Mouse (Mus musculus) heart, embryonic 15.5 days (tissue): Measurements from ENCODE around the gene Tjp1. TPM values are rescaled to one million over a fixed set of nuclear protein-coding genes. Genes with fewer than 3 reads are reported as not detected.

Source experiments
- ATAC-seq: fragments of 200-750 bp; cut with Nextera tagmentation; replicated peaks from 2 replicates; pipeline ENCODE4 v1.8.0; 2017; ENCODE audit warnings: low read depth, moderate TSS enrichment; ENCODE audit not compliant: insufficient number of reproducible peaks, insufficient read depth, low FRiP score
- H3K27ac ChIP-seq: fragments of 300-500 bp; sonication (generic); 2 replicates; pipeline ENCODE4 v1.5.1; 2015; ENCODE audit warnings: mild to moderate bottlenecking, inconsistent platforms
- H3K27me3 ChIP-seq: fragments of 300-500 bp; sonication (generic); 2 replicates; pipeline ENCODE4 v1.6.1; 2015; ENCODE audit warnings: inconsistent platforms
- H3K36me3 ChIP-seq: fragments of 300-500 bp; sonication (generic); 2 replicates; pipeline ENCODE4 v1.6.1; 2015; ENCODE audit warnings: mild to moderate bottlenecking, inconsistent platforms
- H3K4me1 ChIP-seq: fragments of 300-500 bp; sonication (generic); replicated peaks from 2 replicates; pipeline ENCODE4 v1.6.1; 2015; ENCODE audit warnings: inconsistent platforms
- H3K4me2 ChIP-seq: fragments of 300-500 bp; sonication (generic); 2 replicates; pipeline ENCODE4 v1.6.1; 2015; ENCODE audit warnings: inconsistent platforms, mild to moderate bottlenecking, moderate library complexity
- H3K4me3 ChIP-seq: fragments of 300-500 bp; sonication (generic); 2 replicates; pipeline ENCODE4 v1.5.1; 2015; ENCODE audit warnings: mild to moderate bottlenecking, inconsistent platforms
- H3K9ac ChIP-seq: fragments of 300-500 bp; sonication (generic); 2 replicates; pipeline ENCODE4 v1.6.1; 2015; ENCODE audit warnings: mild to moderate bottlenecking, inconsistent platforms
- H3K9me3 ChIP-seq: fragments of 300-500 bp; sonication (generic); replicated peaks from 2 replicates; pipeline ENCODE4 v1.6.1; 2016; ENCODE audit warnings: inconsistent platforms
- WGBS: fragments of 180-500 bp; shearing (Covaris S2); methylation state at CpG from one replicate; pipeline ENCODE4 v1.1.7; 2015; ENCODE audit warnings: mixed read lengths; 5-methylcytosine and 5-hydroxymethylcytosine counted together
- polyA plus RNA-seq: library from polyadenylated mRNA; unstranded; fragments of >200 nt; fragmentation: Nextera tagmentation; extraction: Ambion mirVana; gene quantifications from 2 replicates; pipeline ENCODE4 v1.2.1, GENCODE M21; 2015

The Tjp1 gene
- polyA plus RNA-seq, 1 experiment from 2014 or later = 21.0 TPM

- H3K27me3 ChIP-seq = no peaks in the 10 kb centered on the region
- H3K9me3 ChIP-seq = no peaks in the 10 kb centered on the region
- H3K4me2 ChIP-seq = no peak overlapping the region
- no peak overlapping the region for H3K4me3 ChIP-seq
- H3K27ac ChIP-seq = no peak overlapping the region
- H3K36me3 ChIP-seq = no peaks in the 10 kb centered on the region
- ATAC-seq = no peak
- H3K4me1 ChIP-seq = peaks cover 10% of the 10 kb centered on the region
- WGBS = 63% methylated on average over 8 of the region's 8 CpGs
- H3K9ac ChIP-seq = no peak overlapping the region
Observed at GRCm38 (mm10) chr7:65424519-65424918, 103.1 kb downstream of the Tjp1 start.

- WGBS = 36% methylated on average over 1 of the region's 1 CpGs
- no peak for ATAC-seq
- peaks cover 21% of the 10 kb centered on the region for H3K4me1 ChIP-seq
- H3K27me3 ChIP-seq = no peaks in the 10 kb centered on the region
- no peaks in the 10 kb centered on the region for H3K36me3 ChIP-seq
- no peaks in the 10 kb centered on the region for H3K9me3 ChIP-seq
- H3K4me3 ChIP-seq = no peak overlapping the region
- H3K9ac ChIP-seq = no peak overlapping the region
- H3K27ac ChIP-seq = no peak overlapping the region
- H3K4me2 ChIP-seq = no peak overlapping the region
Observed at GRCm38 (mm10) chr7:65422456-65422855, 105.1 kb downstream of the Tjp1 start.

- 23% methylated on average over 10 of the region's 10 CpGs for WGBS
- Histone ChIP-seq H3K4me3 (no peak overlapping the region), H3K4me1 (peaks cover 31% of the 10 kb centered on the region), H3K27ac (peak overlapping the region; percentile 19; the same call in 1 of the 2 replicates), H3K27me3 (no peaks in the 10 kb centered on the region), H3K4me2 (peak overlapping the region; percentile 38; the same call in 1 of the 2 replicates), H3K9me3 (no peaks in the 10 kb centered on the region), H3K36me3 (no peaks in the 10 kb centered on the region), H3K9ac (no peak overlapping the region)
- ATAC-seq = no peak; the same call in 1 of the 2 replicates
Observed at GRCm38 (mm10) chr7:65421451-65421850, 106.1 kb downstream of the Tjp1 start.

GRCm38 (mm10) chr7:65419926-65420325, 107.7 kb downstream of the Tjp1 start:
- H3K4me2 ChIP-seq = no peak overlapping the region
- ATAC-seq = no peak
- H3K27me3 ChIP-seq = no peaks in the 10 kb centered on the region
- no peaks in the 10 kb centered on the region for H3K9me3 ChIP-seq
- no peak overlapping the region for H3K4me3 ChIP-seq
- WGBS = 63% methylated on average over 1 of the region's 1 CpGs
- H3K9ac ChIP-seq = no peak overlapping the region
- no peaks in the 10 kb centered on the region for H3K36me3 ChIP-seq
- peaks cover 42% of the 10 kb centered on the region for H3K4me1 ChIP-seq
- H3K27ac ChIP-seq = no peak overlapping the region

- Histone ChIP-seq H3K9ac (no peak overlapping the region), H3K27ac (no peak overlapping the region), H3K4me2 (no peak overlapping the region), H3K27me3 (no peaks in the 10 kb centered on the region), H3K4me1 (peaks cover 51% of the 10 kb centered on the region), H3K9me3 (no peaks in the 10 kb centered on the region), H3K36me3 (no peaks in the 10 kb centered on the region), H3K4me3 (no peak overlapping the region)
- ATAC-seq = no peak
- 63% methylated on average over 3 of the region's 3 CpGs for WGBS
Observed at GRCm38 (mm10) chr7:65419012-65419411, 108.6 kb downstream of the Tjp1 start.

GRCm38 (mm10) chr7:65418366-65418911, 109.1 kb downstream of the Tjp1 start:
- H3K9ac ChIP-seq = no peak overlapping the region
- no peak for ATAC-seq
- no peaks in the 10 kb centered on the region for H3K9me3 ChIP-seq
- H3K4me1 ChIP-seq = peaks cover 56% of the 10 kb centered on the region
- no peak overlapping the region for H3K4me3 ChIP-seq
- H3K4me2 ChIP-seq = no peak overlapping the region
- no peaks in the 10 kb centered on the region for H3K27me3 ChIP-seq
- peak overlapping the region; percentile 71; the same call in 1 of the 2 replicates for H3K27ac ChIP-seq
- H3K36me3 ChIP-seq = no peaks in the 10 kb centered on the region
- WGBS = 68% methylated on average over 10 of the region's 10 CpGs

- H3K36me3 ChIP-seq = no peaks in the 10 kb centered on the region
- H3K4me3 ChIP-seq = no peak overlapping the region
- no peaks in the 10 kb centered on the region for H3K27me3 ChIP-seq
- no peak overlapping the region for H3K9ac ChIP-seq
- peak overlapping the region; percentile 71 for H3K27ac ChIP-seq
- H3K9me3 ChIP-seq = no peaks in the 10 kb centered on the region
- whole genome bisulfite sequencing = 26% methylated on average over 10 of the region's 10 CpGs
- peak overlapping the region; percentile 37 for H3K4me2 ChIP-seq
- ATAC-seq = peak; percentile 47
- H3K4me1 ChIP-seq = peaks cover 56% of the 10 kb centered on the region
Observed at GRCm38 (mm10) chr7:65417231-65418100, 110.1 kb downstream of the Tjp1 start.

- no peak overlapping the region for H3K4me2 ChIP-seq
- H3K9me3 ChIP-seq = no peaks in the 10 kb centered on the region
- H3K9ac ChIP-seq = no peak overlapping the region
- no peaks in the 10 kb centered on the region for H3K36me3 ChIP-seq
- peak overlapping the region; percentile 71 for H3K27ac ChIP-seq
- 78% methylated on average over 3 of the region's 3 CpGs for WGBS
- H3K4me3 ChIP-seq = no peak overlapping the region
- ATAC-seq = no peak
- H3K4me1 ChIP-seq = peaks cover 53% of the 10 kb centered on the region
- H3K27me3 ChIP-seq = no peaks in the 10 kb centered on the region
Observed at GRCm38 (mm10) chr7:65416506-65416905, 111.1 kb downstream of the Tjp1 start.

GRCm38 (mm10) chr7:65413946-65414945, 113.3 kb downstream of the Tjp1 start:
- peak; percentile 34; the same call in 1 of the 2 replicates for ATAC-seq
- Histone ChIP-seq H3K4me1 (peaks cover 50% of the 10 kb centered on the region), H3K4me3 (no peak overlapping the region), H3K9me3 (no peaks in the 10 kb centered on the region), H3K4me2 (peak overlapping the region; percentile 16; the same call in 1 of the 2 replicates), H3K27me3 (no peaks in the 10 kb centered on the region), H3K27ac (peak overlapping the region; percentile 66), H3K36me3 (no peaks in the 10 kb centered on the region), H3K9ac (no peak overlapping the region)
- WGBS = 36% methylated on average over 13 of the region's 13 CpGs

GRCm38 (mm10) chr7:65410668-65411067, 116.9 kb downstream of the Tjp1 start:
- H3K4me3 ChIP-seq = no peak overlapping the region
- no peaks in the 10 kb centered on the region for H3K9me3 ChIP-seq
- no peak overlapping the region for H3K4me2 ChIP-seq
- no peak overlapping the region for H3K9ac ChIP-seq
- H3K27me3 ChIP-seq = no peaks in the 10 kb centered on the region
- no peak overlapping the region for H3K27ac ChIP-seq
- no peaks in the 10 kb centered on the region for H3K36me3 ChIP-seq
- no peak for ATAC-seq
- WGBS = 54% methylated on average over 7 of the region's 7 CpGs
- H3K4me1 ChIP-seq = peaks cover 25% of the 10 kb centered on the region

- H3K27me3 ChIP-seq = no peaks in the 10 kb centered on the region
- no peak overlapping the region for H3K4me2 ChIP-seq
- no peak overlapping the region for H3K27ac ChIP-seq
- no peaks in the 10 kb centered on the region for H3K36me3 ChIP-seq
- H3K4me1 ChIP-seq = no peaks in the 10 kb centered on the region
- no peak for ATAC-seq
- 76% methylated on average over 3 of the region's 3 CpGs for WGBS
- no peaks in the 10 kb centered on the region for H3K9me3 ChIP-seq
- no peak overlapping the region for H3K9ac ChIP-seq
- no peak overlapping the region for H3K4me3 ChIP-seq
Observed at GRCm38 (mm10) chr7:65406427-65406826, 121.2 kb downstream of the Tjp1 start.
